Mouse (Mus musculus): ENCODE measurements around the gene Tas2r107.

DNA sequence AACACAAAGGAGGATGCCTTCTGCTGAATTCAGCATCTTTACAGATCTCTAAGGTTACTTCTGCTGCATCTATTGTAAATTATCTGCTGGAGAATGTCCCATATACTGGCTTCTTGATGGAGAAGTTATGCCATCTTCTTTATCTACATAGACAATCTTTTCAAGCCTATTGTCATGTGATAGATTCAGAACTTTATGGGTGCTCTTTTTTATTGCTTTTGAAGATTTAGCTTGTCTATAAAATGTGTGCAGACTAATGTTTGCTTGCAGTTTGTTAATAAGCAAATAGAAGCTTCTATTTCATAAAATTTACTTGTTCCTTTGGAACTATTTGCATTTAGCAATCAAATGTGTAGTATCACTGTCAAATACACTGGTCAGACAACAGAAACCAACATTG lies at the start of gene Tas2r107:
- no peak for TF ChIP-seq CTCF (IDR thresholded peaks at IDR 0.05; ENCODE audit: low read depth, low read length)
- TF ChIP-seq POLR2A (IDR thresholded peaks at IDR 0.05; ENCODE audit: insufficient read depth, low read length): no peak
- no peak for TF ChIP-seq EP300 (IDR thresholded peaks at IDR 0.05; ENCODE audit: insufficient read depth, low read depth, low read length)
